Mouse (Mus musculus): ENCODE data around the gene Igf2bp2.
A peak's percentile ranks its signal among the peaks of the same experiment; 100 is the strongest.

Gene Igf2bp2

DNA sequence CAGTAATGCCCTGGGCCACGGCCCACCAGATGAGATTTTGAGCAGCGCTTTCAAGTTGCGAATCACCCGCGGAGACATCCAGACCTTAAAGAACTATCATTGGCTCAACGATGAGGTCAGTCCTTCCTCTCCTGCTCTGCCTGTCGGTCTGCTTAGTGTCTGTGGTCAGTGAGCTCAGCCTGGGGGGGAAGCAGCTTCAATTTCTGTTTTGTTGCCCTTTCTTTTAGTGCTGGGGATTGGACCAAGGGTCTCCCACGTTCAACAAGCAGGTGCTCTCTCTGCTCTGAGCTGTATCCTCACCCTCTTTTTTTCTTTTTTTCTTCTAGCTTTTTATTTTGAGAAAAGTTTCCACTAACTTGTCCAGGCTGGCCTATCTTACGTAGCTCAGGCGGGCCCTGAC, 124.5 kb downstream of the Igf2bp2 start:
- DNase-seq (ENCODE audit: low spot score), result no peak

DNA sequence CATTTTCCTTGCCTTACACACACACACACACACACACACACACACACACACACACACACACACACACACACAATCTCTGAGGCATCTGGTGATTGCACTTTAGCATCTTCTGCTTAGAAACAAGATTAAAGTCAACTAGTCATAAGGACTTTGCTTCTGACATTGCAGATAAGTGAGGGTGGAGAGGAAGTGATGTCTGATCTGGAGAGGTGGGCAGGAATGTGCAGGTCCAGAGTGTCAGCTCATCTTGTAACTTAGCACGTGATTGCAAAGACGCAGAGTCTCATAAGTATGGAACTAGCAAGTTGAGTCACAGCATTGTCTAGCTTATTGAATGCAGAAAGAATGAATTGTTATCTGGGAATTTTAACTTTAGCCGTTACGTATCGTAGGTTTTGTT, 135.6 kb downstream of the Igf2bp2 start:
- DNase-seq (ENCODE audit: low spot score), result no peak

DNA sequence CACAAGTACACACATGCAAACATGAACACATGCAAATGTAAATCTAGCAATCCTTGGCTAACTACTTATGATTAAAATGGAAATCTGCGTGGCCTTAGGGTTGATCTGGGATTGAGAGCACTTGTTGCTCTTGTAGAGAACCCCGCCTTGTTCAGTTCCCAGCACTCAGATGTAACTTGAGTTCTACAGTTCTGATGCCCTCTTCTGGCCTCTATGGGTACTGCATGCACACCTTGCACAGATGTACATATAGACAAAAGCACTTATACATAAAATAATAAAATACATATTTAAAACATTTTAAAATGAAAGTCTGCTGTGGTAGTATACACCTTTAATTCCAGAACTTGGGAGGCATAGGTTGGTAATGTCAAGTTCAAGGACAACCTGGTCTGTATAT, 141.0 kb downstream of the Igf2bp2 start:
- no peak for DNase-seq (ENCODE audit: low spot score)

DNA sequence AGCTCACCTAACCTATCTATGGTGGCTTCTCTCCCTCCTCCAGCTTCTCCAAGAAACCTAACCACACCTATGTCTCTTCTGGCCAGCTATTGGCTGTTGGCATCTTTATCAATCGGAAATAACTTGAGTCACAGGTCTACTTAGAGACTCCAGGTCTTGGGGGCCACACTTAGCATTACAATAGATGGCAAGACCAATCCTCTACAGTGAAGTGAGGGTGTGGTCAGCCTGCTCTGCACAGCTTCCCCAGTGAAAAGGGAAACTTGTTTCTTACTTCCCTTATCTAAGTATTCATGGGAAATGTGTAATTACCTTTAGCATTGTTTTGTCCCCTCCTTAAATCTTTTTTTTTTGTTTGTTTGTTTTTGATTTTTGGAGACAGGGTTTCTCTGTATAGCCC, 147.5 kb downstream of the Igf2bp2 start:
- DNase-seq (ENCODE audit: low spot score), result no peak

DNA sequence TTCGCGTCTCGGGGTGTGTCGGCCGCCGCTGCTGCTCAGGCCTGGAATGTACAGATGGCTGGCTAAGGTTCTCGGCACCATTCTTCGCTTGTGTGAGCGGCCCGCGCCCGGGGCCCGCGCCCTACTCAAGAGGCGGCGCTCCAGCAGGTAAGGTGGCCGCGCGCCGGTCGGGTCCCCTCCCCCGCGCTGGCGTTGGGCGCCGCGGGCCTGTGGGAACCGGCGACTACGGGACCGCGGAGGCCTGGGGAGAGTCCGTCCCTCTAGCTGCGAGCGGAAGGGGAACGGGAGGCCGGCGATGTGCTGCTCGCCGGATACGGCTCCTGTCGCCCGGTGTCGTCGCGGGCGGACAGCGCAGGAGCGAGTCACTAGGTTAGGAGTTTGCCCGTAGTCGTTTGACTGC, 153.5 kb downstream of the Igf2bp2 start:
- DNase-seq (ENCODE audit: low spot score), result no peak

GRCm38 (mm10) chr16:22009099-22009584, 154.0 kb downstream of the Igf2bp2 start, which contains the start of gene Senp2:
Gene Senp2 (plus strand): TSS chr16:22009484.
- DNase-seq (ENCODE audit: low spot score), result peak; percentile 100

All from ovary, postnatal 36 days (tissue).